Mouse (Mus musculus) hindbrain, embryonic 12.5 days (tissue): ENCODE measurements around the gene Crk. TPM values are rescaled to one million over a fixed set of nuclear protein-coding genes. Genes with fewer than 3 reads are reported as not detected.

Experiments used
- ATAC-seq: fragments of 200-750 bp; cut with Nextera tagmentation; 2 replicates; pipeline ENCODE4 v1.8.0; 2017; ENCODE audit warnings: moderate TSS enrichment; ENCODE audit not compliant: low FRiP score
- H3K27ac ChIP-seq: fragments of 300-500 bp; sonication (generic); 2 replicates; pipeline ENCODE4 v1.5.1; 2016; ENCODE audit warnings: mild to moderate bottlenecking
- H3K27me3 ChIP-seq: fragments of 300-500 bp; sonication (generic); 2 replicates; pipeline ENCODE4 v1.6.1; 2016; ENCODE audit warnings: mild to moderate bottlenecking
- H3K36me3 ChIP-seq: fragments of 300-500 bp; sonication (generic); 2 replicates; pipeline ENCODE4 v1.6.1; 2016; ENCODE audit warnings: mild to moderate bottlenecking
- H3K4me1 ChIP-seq: fragments of 300-500 bp; sonication (generic); 2 replicates; pipeline ENCODE4 v1.6.1; 2016
- H3K4me2 ChIP-seq: fragments of 300-500 bp; sonication (generic); replicated peaks from 2 replicates; pipeline ENCODE4 v1.6.1; 2016; ENCODE audit warnings: mild to moderate bottlenecking
- H3K4me3 ChIP-seq: fragments of 300-500 bp; sonication (generic); 2 replicates; pipeline ENCODE4 v1.5.1; 2016; ENCODE audit warnings: mild to moderate bottlenecking
- H3K9ac ChIP-seq: fragments of 300-500 bp; sonication (generic); 2 replicates; pipeline ENCODE4 v1.6.1; 2016; ENCODE audit warnings: mild to moderate bottlenecking, moderate library complexity
- H3K9me3 ChIP-seq: fragments of 300-500 bp; sonication (generic); replicated peaks from 2 replicates; pipeline ENCODE4 v1.6.1; 2016; ENCODE audit warnings: mild to moderate bottlenecking
- WGBS: fragments of 180-500 bp; shearing (Covaris S2); methylation state at CpG from one replicate; pipeline ENCODE4 v1.1.7; 2016; 5-methylcytosine and 5-hydroxymethylcytosine counted together
- polyA plus RNA-seq: library from polyadenylated mRNA; unstranded; fragments of >200 nt; fragmentation: Nextera tagmentation; extraction: Ambion mirVana; gene quantifications from 2 replicates; pipeline ENCODE4 v1.2.1, GENCODE M21; 2016

Crk gene
- polyA plus RNA-seq, 1 experiment from 2014 or later = 136 TPM

DNA sequence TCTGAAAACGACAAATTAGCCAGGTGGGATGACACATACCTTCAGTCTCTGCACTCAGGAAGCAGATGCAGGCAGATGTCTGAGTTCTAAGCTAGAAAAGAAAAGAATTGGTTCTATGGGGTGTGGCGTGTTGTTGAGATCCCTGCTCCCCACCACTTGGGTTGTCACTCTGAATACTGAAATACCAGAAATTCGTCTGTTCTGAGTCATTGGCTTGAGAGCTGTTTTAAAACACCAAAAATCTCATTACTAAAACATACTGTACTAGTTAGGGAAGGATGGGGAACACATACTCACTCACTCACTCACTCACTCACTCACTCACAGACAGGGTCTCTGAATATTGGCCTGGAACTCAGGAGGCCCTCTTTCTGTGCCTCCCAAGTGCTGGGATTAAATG, 57.9 kb downstream of the Crk start:
- no peak overlapping the region for H3K4me3 ChIP-seq
- ATAC-seq = no peak
- no peak overlapping the region for H3K9ac ChIP-seq
- WGBS = 79% methylated on average over 3 of the region's 3 CpGs
- H3K27me3 ChIP-seq = no peaks in the 10 kb centered on the region
- H3K9me3 ChIP-seq = no peaks in the 10 kb centered on the region
- H3K4me2 ChIP-seq = peak overlapping the region; percentile 27
- peaks cover 38% of the 10 kb centered on the region for H3K4me1 ChIP-seq
- H3K27ac ChIP-seq = no peak overlapping the region
- H3K36me3 ChIP-seq = peaks cover 17% of the 10 kb centered on the region; the same call in 1 of the 2 replicates

- Histone ChIP-seq H3K27me3 (no peaks in the 10 kb centered on the region), H3K36me3 (peaks cover 20% of the 10 kb centered on the region; the same call in 1 of the 2 replicates), H3K4me3 (no peak overlapping the region), H3K9ac (no peak overlapping the region), H3K4me2 (no peak overlapping the region), H3K9me3 (no peaks in the 10 kb centered on the region), H3K4me1 (peaks cover 40% of the 10 kb centered on the region), H3K27ac (no peak overlapping the region)
- 87% methylated on average over 2 of the region's 2 CpGs for WGBS
- no peak for ATAC-seq
These were observed 58.9 kb downstream of the Crk start for GRCm38 (mm10) chr11:75737806-75738476.

- no peak for ATAC-seq
- H3K4me2 ChIP-seq = no peak overlapping the region
- no peak overlapping the region for H3K27ac ChIP-seq
- H3K36me3 ChIP-seq = peaks cover 23% of the 10 kb centered on the region; the same call in 1 of the 2 replicates
- no peaks in the 10 kb centered on the region for H3K9me3 ChIP-seq
- no peaks in the 10 kb centered on the region for H3K27me3 ChIP-seq
- 95% methylated on average over 7 of the region's 7 CpGs for WGBS
- H3K4me3 ChIP-seq = no peak overlapping the region
- peaks cover 40% of the 10 kb centered on the region for H3K4me1 ChIP-seq
- no peak overlapping the region for H3K9ac ChIP-seq
These were observed 59.4 kb downstream of the Crk start for GRCm38 (mm10) chr11:75738477-75738821.

DNA sequence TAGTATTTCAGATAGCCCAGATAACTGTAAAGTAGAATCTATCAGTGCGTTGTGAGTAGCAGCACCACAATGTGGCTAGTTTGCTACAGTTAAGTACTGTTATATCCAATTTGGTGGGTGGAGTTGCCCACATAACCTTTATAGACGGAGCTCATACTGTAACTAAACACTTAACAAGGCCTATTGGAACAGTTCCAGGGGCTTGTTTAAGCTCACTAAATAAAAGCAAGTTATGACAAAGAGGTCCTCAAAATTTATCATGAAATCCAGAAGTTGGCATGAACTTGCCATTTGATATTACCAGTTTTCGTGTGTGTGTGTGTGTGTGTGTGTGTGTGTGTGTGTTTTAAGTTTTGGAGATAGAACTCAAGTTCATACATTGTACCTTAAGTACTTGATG, 61.1 kb downstream of the Crk start:
- H3K9me3 ChIP-seq = no peaks in the 10 kb centered on the region
- no peak overlapping the region for H3K9ac ChIP-seq
- 84% methylated on average over 3 of the region's 3 CpGs for WGBS
- peaks cover 24% of the 10 kb centered on the region; the same call in 1 of the 2 replicates for H3K36me3 ChIP-seq
- H3K27me3 ChIP-seq = no peaks in the 10 kb centered on the region
- no peak for ATAC-seq
- peaks cover 33% of the 10 kb centered on the region for H3K4me1 ChIP-seq
- H3K4me3 ChIP-seq = no peak overlapping the region
- no peak overlapping the region for H3K27ac ChIP-seq
- H3K4me2 ChIP-seq = no peak overlapping the region

DNA sequence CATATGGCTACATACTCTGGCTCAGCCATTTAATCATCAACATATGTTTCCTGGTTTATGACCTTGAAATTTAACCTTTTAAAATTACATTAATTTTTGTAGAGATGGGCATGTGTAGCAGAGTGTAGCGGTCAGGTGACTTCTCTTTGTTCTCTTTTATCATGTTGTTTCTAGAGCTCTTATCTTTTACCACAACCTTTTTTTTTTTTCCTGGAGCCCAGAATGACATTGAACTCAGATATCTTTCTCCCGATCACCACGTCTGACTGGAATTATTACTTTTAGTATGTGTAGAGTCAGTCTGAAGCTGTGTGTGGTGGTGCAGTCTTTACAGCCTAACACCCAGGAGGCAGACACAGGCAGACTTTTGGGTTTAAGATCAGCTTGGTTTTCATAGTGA, 62.6 kb downstream of the Crk start:
- Histone ChIP-seq H3K4me1 (peaks cover 24% of the 10 kb centered on the region), H3K9ac (no peak overlapping the region), H3K27ac (no peak overlapping the region), H3K4me3 (no peak overlapping the region), H3K27me3 (no peaks in the 10 kb centered on the region), H3K36me3 (peaks cover 24% of the 10 kb centered on the region; the same call in 1 of the 2 replicates), H3K9me3 (no peaks in the 10 kb centered on the region), H3K4me2 (no peak overlapping the region)
- no peak for ATAC-seq
- WGBS = 84% methylated on average over 3 of the region's 3 CpGs

GRCm38 (mm10) chr11:75744761-75745160, 65.7 kb downstream of the Crk start:
- Histone ChIP-seq H3K4me2 (no peak overlapping the region), H3K36me3 (peaks cover 7% of the 10 kb centered on the region; the same call in 1 of the 2 replicates), H3K27me3 (no peaks in the 10 kb centered on the region), H3K4me3 (no peak overlapping the region), H3K9ac (no peak overlapping the region), H3K27ac (no peak overlapping the region), H3K9me3 (no peaks in the 10 kb centered on the region), H3K4me1 (peaks cover 26% of the 10 kb centered on the region)
- no peak for ATAC-seq
- 100% methylated on average over 3 of the region's 3 CpGs for WGBS

- H3K9ac ChIP-seq = no peak overlapping the region
- 75% methylated on average over 1 of the region's 1 CpGs for WGBS
- no peak overlapping the region for H3K4me2 ChIP-seq
- H3K9me3 ChIP-seq = no peaks in the 10 kb centered on the region
- H3K36me3 ChIP-seq = no peaks in the 10 kb centered on the region; the same call in 1 of the 2 replicates
- no peaks in the 10 kb centered on the region for H3K27me3 ChIP-seq
- H3K4me1 ChIP-seq = peaks cover 17% of the 10 kb centered on the region
- H3K27ac ChIP-seq = no peak overlapping the region
- H3K4me3 ChIP-seq = no peak overlapping the region
- no peak for ATAC-seq
These were observed 71.5 kb downstream of the Crk start for GRCm38 (mm10) chr11:75750537-75750936.

DNA sequence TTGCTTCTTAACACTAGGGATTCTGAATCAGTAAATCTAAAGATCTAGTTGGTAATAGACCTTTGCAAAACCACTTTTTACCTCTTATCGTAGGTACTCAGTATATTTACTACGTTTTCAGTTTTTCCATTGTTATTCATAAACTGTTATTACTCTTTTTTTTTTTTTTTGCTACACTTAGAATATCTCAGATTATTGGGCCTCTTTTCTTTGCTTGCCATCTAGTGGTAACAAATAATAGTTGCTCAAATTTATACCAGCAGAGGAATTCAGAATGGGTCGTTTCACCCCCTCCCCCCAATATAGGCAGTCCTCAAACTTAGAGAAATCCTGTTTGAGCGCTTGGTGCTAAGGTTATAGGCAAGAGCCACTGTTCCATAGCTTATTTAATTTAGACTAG, 72.0 kb downstream of the Crk start:
- Histone ChIP-seq H3K4me1 (peaks cover 17% of the 10 kb centered on the region), H3K4me2 (no peak overlapping the region), H3K4me3 (no peak overlapping the region), H3K36me3 (peaks cover 1% of the 10 kb centered on the region), H3K27ac (no peak overlapping the region), H3K9ac (no peak overlapping the region), H3K9me3 (no peaks in the 10 kb centered on the region), H3K27me3 (no peaks in the 10 kb centered on the region)
- ATAC-seq = no peak
- WGBS = 88% methylated on average over 4 of the region's 4 CpGs

Other genes with a start within 250 kb of the Crk start
- not detected in 2 replicates for gene Serpinf2, start 239.7 kb upstream of the Crk start, polyA plus RNA-seq
- 9.3 and 9.6 TPM in 2 replicates for gene Wdr81, start 224.5 kb upstream of the Crk start, polyA plus RNA-seq
- 11.6 and 13.0 TPM in 2 replicates for gene Tlcd2, start 217.5 kb upstream of the Crk start, polyA plus RNA-seq
- gene Prpf8, start 192.4 kb upstream of the Crk start, polyA plus RNA-seq = 68.9 and 74.2 TPM in 2 replicates
- gene Rilp, start 169.2 kb upstream of the Crk start, polyA plus RNA-seq = 0.68 and 0.75 TPM in 2 replicates
- 5.7 and 5.8 TPM in 2 replicates for gene Scarf1, start 165.7 kb upstream of the Crk start, polyA plus RNA-seq
- 15.9 and 16.5 TPM in 2 replicates for gene Slc43a2, start 147.6 kb upstream of the Crk start, polyA plus RNA-seq
- gene Pitpna, start 91.2 kb upstream of the Crk start, polyA plus RNA-seq = 116 and 125 TPM in 2 replicates
- gene Inpp5k, start 48.3 kb upstream of the Crk start, polyA plus RNA-seq = 28.7 and 30.3 TPM in 2 replicates
- 18.7 and 19.3 TPM in 2 replicates for gene Myo1c, start 28.8 kb upstream of the Crk start, polyA plus RNA-seq
- gene Ywhae, start 53.6 kb downstream of the Crk start, polyA plus RNA-seq = 1,318 and 1,416 TPM in 2 replicates
- 0.61 and 0.62 TPM in 2 replicates for gene Doc2b, start 116.8 kb downstream of the Crk start, polyA plus RNA-seq